Mouse (Mus musculus) adrenal gland, postnatal 36 days (tissue): ENCODE data around the gene Galnt12. TPM values are rescaled to one million over a fixed set of nuclear protein-coding genes. Genes with fewer than 3 reads are reported as not detected.

Experiments
- DNase-seq, 2 experiments: peaks; one replicate each; pipeline ENCODE4 v3.0.0; 2021; ENCODE audit warnings: mixed read lengths in 1 of 2
- total RNA-seq, 2 experiments: library from RNA; stranded (reverse); gene quantifications; 2 replicates each; pipeline ENCODE4 v1.2.3; 2021

The Galnt12 gene
- total RNA-seq, 2 experiments from 2014 or later = 0.56 to 0.69 TPM

DNA sequence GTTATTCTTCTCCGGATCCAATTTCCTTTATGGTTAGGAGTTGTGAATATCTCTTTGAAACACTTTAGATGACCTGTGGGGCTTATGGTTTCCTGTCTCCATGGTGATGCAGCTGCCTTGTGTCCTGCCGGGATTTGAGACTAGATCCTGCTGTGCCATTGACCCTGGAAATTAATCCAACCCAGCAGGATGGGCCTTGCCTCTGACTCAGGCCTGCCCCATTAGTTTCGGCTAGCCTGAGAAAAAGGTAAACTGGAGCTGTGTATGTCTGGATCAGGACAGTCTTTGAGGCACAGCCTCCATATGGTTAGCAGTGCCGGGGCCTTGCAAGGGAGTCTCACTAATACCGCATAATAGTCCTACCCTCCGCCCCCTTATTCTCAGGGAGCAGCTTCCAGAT lies 1.9 kb downstream of the Galnt12 start:
- DNase-seq = no peak

- DNase-seq = no peak
Observed at GRCm38 (mm10) chr4:47103561-47103960, 11.9 kb downstream of the Galnt12 start.

DNA sequence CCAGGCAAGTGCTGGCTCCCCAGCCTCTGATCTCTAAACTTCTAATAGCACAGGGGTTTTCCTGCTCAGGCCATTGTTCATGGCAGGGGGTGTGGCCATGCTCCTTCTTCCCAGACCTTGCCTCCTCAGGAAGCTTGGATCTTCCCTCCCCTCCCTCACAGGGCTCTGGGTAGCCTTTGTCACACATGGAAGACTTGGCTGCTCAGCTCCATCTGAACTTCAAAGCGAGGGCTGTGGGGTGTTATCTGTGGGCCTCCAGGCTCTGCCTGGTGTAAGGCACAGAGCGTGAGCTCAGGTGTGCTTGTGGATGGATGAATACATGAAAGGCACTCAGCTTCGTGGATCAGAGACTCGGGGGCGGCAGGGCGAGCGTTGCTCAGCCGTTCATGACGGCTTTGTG lies 20.2 kb downstream of the Galnt12 start:
- no peak for DNase-seq

- DNase-seq = no peak
Observed at GRCm38 (mm10) chr4:47112560-47112959, 20.9 kb downstream of the Galnt12 start.

GRCm38 (mm10) chr4:47122051-47122706 lies 30.5 kb downstream of the Galnt12 start:
- DNase-seq = peak; percentile 59 to 70

- no peak for DNase-seq
Observed at GRCm38 (mm10) chr4:47124140-47124711, 32.5 kb downstream of the Galnt12 start.

GRCm38 (mm10) chr4:47128515-47128914 lies 36.8 kb downstream of the Galnt12 start:
- peak; percentile 36 to 44 for DNase-seq

DNA sequence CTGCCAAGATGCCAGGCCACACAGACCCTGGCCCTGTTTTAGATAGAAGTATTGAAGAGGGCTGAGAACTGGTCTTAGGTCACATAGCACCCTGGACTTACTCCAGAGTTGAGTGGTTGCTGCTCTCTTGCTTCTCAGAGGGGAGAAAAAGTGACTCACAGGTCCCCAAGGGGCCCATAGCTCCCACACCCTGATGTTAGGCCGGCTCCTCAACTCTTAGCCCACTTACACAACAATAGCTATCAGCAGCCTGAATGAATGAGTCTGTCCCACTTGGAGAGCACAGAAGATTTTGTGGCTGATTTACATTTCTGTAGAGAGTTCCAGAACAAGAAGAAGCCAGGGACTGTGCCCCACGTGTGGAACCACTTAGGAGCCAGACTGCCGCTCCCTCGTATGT lies 37.9 kb downstream of the Galnt12 start:
- no peak for DNase-seq

DNA sequence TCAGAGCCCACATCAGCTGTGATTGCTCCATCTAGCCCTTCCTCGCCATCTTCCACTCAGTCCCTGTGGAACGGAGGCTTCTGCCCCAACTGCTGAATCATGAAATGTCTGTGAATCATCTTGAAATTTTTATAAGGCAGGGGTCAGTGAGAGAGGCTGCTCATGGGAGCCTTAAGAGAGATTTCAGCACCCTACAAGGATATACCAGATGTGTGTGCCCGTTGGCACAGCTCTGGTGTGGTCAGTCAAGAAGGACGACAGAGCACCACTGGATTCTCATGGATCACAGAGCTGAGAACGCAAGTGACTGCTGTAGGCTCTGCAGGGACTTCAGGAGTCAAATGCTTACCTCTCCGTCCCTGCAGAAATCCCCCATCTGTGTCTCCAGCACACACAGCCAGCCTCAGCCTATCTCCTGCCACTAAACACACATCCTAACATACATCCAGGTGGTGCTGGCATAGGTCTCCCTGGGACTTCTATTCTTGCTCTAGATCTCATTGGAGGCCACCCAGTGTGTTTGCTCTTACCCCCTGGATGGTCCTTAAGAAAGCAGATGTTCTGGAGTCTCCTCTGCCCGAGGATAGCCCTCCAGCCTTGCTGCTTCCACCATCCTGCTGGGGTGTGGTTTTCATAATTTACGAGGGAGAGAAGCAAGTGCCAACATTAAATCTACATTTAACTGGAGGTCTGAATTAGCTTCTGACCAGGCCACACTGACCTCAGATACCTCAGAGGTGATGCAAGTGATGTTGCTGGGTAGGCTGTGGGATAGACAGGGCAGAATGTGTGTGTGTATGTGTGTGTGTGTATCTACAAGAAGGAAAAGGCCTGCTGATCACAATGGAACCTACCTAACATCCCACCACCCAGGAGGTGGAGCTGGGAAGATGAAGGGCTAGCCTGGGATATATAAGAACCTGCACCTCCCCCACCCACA lies 38.7 kb downstream of the Galnt12 start:
- no peak for DNase-seq

DNA sequence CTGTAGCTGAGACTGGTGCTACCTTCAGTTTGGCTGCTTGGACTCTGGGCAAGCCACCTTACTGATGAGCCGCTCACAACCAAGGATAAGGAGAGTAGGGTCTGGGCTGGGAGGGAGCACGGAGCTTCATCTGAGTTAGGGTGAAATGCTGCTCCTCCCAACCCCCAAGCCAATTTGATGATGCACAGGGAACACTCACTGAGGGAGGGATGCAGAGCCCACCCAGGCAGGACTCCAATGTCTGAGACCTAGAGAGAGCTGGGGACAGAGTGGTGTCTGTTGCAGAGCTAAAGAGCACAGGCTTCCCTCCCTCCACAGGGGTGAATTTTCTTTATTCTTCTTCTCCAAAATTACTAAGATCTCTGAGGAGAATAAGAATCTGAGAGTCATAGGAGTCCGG lies 40.2 kb downstream of the Galnt12 start:
- DNase-seq = no peak

- no peak for DNase-seq
Observed at GRCm38 (mm10) chr4:47132413-47132812, 40.7 kb downstream of the Galnt12 start.

- DNase-seq = peak; percentile 43 to 53
Observed at GRCm38 (mm10) chr4:47136699-47137101, 45.0 kb downstream of the Galnt12 start.

GRCm38 (mm10) chr4:47137479-47137878 lies 45.8 kb downstream of the Galnt12 start:
- DNase-seq = peak; percentile 41 to 44

- no peak for DNase-seq
Observed at GRCm38 (mm10) chr4:47138411-47138810, 46.7 kb downstream of the Galnt12 start.

DNA sequence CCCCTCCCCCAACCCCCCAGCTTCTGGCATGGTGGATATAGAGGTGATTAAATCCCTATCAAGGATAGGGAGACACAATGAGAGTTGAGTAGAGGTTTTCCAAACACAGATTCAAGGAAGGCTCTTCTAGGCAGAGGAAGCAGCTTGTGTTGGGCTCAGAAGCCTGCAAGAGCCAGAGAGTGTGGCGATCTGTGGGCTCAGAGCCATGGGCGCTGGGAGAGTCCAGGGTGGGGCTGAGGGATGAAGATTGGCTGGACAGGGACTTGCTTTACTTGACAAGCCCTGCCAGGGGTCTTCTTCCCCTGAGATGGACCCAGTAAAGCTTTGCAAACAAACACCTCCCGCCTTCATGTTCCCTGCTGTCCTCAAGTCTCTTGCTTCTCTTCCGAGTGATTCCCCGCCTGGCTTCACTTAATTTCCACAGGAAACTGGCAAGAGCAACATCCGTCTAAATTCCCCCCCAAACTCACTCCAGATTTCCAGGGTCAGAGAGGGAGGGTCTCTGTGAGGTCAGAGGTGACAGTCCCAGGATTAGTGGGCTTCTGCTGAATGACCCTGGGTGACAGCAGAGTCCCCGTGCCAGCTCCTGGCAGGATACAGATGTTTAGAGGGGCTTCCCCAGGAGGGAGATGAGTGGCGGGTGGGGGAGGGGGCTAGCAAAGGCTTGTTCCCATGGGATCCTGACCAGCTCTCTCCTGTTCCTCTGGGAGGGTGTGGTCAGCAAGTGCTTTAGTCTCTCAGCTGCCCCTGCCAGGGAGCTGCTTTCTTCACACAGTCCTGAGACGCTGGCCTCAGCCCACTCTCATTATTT lies 47.5 kb downstream of the Galnt12 start:
- DNase-seq = peak; percentile 44 to 72

GRCm38 (mm10) chr4:47140301-47140700 lies 48.6 kb downstream of the Galnt12 start:
- no peak for DNase-seq

DNA sequence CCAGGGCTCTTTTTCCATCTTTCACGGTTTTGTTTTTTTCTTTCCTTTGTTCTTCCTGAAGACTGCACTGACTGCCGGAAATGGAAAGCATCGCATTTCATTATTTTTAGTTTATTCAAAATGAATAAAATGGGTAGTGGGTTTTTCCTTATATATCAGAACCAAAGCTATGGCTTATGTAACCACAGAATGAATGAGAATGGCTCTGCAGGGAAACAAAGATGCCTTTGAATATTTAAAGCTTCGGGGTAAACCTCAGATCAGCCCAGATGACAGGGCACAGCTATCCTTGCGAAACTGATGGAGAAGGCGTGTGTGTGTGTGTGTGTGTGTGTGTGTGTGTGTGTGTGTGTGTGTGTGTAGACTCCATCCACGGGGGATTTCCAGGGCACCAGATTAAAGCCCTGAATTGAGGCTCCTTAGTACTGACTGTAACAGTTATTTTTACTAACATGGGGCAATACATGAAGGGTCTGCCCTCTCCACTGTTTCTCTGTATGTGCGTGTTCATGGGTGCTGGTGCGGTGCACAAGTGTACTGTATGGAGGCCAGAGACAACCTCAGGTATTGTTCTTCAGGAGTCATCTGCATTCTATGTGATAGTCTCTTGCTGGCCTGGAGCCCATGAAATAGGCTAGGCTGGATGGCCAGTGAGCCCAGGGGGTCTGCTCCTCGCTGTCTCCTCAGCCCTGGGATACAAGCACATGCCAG lies 49.9 kb downstream of the Galnt12 start:
- no peak for DNase-seq

DNA sequence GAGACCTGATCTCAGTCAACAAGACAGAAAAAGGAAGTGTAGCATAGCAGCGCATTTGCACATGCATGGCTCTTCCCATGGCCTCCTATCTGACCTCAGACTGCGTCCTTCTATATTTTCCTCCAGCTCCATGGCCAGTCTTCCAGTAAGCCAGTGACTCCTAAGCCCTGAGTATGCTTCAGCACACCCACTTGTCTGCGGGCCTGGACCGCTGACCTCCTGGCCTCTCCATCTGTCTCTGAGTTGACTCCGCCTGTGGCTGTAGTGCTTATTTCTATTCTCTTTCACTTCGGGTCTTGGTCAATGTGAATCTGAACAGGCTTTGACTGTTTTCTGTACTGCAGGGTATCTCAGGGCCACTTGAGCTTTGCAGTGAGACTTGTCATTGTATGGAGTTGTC lies 52.1 kb downstream of the Galnt12 start:
- DNase-seq = no peak

DNA sequence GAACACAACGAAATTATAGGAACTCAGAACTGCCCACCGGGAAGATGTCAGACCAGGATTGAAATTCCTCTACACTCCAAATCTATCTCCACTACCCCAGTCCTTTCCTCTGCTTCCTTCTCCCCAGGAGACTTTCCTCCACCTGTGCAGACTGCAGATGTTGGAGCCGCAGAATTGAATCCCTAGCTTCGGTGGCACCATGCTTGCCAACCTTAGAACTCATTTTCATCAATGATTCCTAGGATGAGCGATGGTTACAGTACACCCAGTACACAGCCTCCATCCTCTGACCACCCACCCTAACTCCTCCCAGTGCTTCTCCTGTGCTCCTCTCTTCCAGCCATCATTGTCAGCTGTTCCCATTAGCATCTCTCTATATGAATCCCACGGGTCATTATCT lies 53.6 kb downstream of the Galnt12 start:
- no peak for DNase-seq

GRCm38 (mm10) chr4:47146561-47146960 lies 54.9 kb downstream of the Galnt12 start:
- no peak for DNase-seq

DNA sequence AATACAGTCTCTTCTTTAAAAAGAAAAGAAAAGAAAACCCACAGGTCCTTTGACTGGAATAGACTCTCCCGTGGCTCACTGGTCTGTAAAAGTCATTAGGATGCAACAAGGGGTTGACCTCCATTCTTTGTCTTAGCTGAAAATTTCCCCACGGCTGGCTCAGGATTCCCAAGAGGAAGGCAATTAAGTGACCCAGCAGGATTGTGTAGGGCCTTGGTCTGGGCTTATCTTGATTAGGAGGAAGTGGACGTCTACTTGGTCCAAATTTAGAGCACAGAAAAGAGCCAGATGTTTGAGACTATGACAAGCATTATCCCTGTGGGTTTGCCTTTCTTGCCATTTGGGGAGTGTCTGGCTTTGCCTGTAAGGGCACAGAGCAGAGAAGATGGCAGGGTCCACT lies 58.3 kb downstream of the Galnt12 start:
- DNase-seq = no peak

GRCm38 (mm10) chr4:47150806-47151205 lies 59.1 kb downstream of the Galnt12 start:
- DNase-seq = no peak
